Mouse (Mus musculus) brain, embryonic 14.5 days (tissue): ENCODE results near the gene Mapk8. TPM values are rescaled to one million over a fixed set of nuclear protein-coding genes. Genes with fewer than 3 reads are reported as not detected.

Experiments
- DNase-seq: peaks from one replicate; pipeline ENCODE4 v3.0.0-alpha.2; 2011; ENCODE audit warnings: low read depth
- CTCF ChIP-seq: fragments of 200-500 bp; IDR thresholded peaks from 2 replicates; pipeline ENCODE4 v1.5.1; 2012; ENCODE audit warnings: inconsistent platforms, mild to moderate bottlenecking, moderate library complexity, borderline replicate concordance; ENCODE audit not compliant: insufficient read depth, insufficient read length; ENCODE audit errors: extremely low read depth
- POLR2A ChIP-seq: fragments of 200-500 bp; IDR thresholded peaks from 2 replicates; pipeline ENCODE4 v1.6.1; 2012; ENCODE audit warnings: mild to moderate bottlenecking, inconsistent platforms, borderline replicate concordance; ENCODE audit not compliant: poor library complexity, insufficient read depth, insufficient read length, severe bottlenecking; ENCODE audit errors: extremely low read depth
- polyA plus RNA-seq: library from polyadenylated mRNA; depleted of rRNA; stranded (reverse); fragments of >200 nt; gene quantifications from 2 replicates; pipeline ENCODE4 v1.2.3, GENCODE M21; 2012; rRNA removed

Gene Mapk8
- polyA plus RNA-seq, 1 experiment, result 97.9 TPM

DNA sequence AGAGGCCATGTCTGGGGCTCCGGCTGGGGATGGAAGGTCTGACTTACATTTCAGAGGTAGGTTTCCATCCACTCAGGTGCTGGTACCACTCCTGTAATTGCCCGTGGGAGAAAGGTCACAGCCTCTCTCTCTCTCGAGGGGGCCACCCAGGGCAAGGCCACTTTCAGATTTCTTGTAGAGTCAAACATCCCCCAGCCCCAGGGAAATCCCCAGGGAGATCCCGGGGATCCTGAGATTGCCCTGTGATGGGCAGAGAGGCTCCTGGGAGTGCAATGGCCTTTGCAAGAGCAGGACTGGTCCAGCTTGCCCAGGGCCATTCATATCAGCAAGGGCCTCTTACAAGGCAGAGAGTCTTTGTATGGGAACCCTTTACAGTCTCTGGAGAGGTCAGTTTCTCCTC, 112.6 kb downstream of the Mapk8 start:
- DNase-seq, result no peak
- TF ChIP-seq CTCF (no peak), POLR2A (no peak)

DNA sequence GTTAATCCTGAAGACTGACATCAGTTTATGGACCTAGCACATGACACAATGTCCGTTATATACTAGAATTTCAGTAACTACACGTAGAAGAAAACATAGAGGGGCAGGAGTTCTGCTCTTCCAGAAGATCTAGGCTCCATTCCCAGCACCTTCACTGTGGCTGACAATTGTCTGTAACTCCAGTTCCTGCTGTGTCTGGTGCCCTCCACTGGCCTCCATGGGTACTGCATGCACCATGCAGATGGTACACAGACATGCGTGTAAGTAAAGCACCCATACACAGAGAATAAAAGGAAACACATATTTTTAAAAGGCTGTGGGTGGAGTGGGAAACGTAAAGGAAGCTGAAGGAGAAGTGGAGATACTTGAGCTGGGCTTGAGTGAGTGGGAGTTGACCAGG, 113.1 kb downstream of the Mapk8 start:
- DNase-seq, result no peak
- TF ChIP-seq POLR2A (no peak), CTCF (peak; percentile 58; the same call in 1 of the 2 replicates)

DNA sequence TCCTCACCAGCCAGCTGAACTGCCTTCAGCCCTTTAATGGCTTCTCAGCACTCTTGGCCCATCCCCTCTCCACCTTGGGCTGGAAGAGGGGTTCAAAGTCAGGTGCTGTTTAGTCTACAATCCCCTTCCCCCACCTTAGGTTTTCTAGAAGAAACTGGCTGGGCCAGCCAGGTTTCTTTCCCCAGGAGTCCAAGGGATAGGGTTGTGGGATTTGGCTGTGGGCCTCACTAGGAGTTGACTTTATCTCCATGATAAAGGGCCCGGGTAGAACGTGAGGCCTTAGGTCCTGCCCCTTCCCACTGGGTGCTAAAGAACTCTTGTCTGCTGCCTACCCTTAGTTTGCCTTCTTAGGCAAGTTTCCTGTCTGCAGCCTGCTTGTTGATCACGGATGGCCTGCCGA, 115.3 kb downstream of the Mapk8 start:
- TF ChIP-seq POLR2A (no peak), CTCF (no peak)
- DNase-seq, result no peak

DNA sequence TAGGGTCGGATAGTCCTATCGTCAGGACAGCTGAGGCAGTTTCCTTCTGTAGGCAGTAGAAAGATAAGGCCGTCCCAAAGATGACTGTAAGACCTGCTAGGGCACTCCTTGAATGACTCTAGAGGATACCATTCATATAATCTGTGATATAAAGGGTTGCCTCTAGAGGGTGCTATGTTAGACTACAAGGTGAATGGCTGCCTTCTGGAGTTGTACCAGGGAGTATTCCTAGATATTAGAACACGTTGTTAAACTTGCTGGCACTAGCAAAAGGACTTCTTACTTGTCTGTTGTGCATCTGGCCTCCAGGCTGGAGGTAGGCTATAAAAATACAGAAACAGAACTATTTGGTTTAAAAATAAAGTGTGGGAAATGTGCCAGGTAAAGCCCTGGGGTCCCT, 116.0 kb downstream of the Mapk8 start:
- TF ChIP-seq POLR2A (no peak), CTCF (no peak)
- no peak for DNase-seq

DNA sequence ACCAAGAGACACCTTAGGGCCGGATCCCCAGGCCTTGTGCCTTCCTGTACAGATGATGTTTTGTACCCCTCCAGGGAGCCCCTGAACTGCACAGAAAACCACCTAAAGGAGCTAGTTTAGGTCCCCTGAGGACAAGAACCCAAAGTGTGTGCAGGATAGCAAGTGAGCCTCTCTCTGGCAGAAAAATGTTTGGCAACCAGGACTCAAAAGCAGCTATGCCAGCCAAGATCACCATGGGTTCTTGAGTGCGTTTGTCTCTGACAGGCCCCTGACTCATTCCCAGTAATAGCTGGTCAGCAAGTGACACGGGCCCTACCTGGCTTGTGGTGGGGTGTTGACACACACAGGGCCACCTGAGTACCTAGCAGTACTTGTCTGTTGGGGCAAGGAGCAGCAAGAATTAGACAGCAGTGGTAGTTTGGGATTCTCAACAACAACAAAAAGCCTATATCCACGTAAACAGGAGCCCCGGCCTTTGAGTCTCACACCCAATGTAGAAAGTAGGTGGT, 117.6 kb downstream of the Mapk8 start:
- TF ChIP-seq POLR2A (no peak), CTCF (no peak)
- DNase-seq, result no peak

DNA sequence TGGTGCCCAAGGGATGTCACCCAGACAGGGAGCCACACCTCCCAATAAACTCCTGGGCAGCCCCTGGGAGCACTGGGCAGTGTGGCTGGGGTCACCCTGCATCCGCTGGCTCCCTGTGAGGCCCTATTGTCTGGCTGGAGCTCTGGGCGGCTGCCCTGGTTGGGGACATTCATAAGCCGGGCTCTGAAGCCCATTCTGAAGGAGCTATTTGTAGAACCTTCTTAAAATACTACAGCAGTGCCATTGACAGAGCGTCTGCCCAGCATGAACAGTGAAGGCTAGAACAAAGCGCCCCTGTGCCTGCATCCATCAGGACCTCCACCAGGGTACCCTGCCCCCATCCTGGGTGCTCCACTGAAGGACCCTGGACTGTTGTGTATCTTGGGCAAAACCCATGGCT, 118.6 kb downstream of the Mapk8 start:
- TF ChIP-seq POLR2A (no peak), CTCF (no peak)
- no peak for DNase-seq

Other genes with a start within 250 kb of the Mapk8 start
- 1.1 and 1.9 TPM in 2 replicates for gene Arhgap22, start 233.1 kb downstream of the Mapk8 start, polyA plus RNA-seq
- 0.03 and 0.07 TPM in 2 replicates for gene Frmpd2, start 24.5 kb upstream of the Mapk8 start, polyA plus RNA-seq
- 0.10 and 0.11 TPM in 2 replicates for gene Ptpn20, start 142.0 kb upstream of the Mapk8 start, polyA plus RNA-seq